Mouse (Mus musculus): ENCODE measurements at regions not wholly inside any gene's neighbourhood (a gene's known extent, or its start where the extent isn't known, plus 50 kb on each side); places are given as distances from the start of the nearest gene placed in this dataset.

GRCm38 (mm10) chr4:124110705-124111104 is 192.9 kb upstream of the 4930535I16Rik start:
- Histone ChIP-seq H3K79me3 (ENCODE audit: low read depth) (no peaks in the 10 kb centered on the region), H3K4me3 (ENCODE audit: insufficient read depth, poor library complexity, severe bottlenecking) (no peak overlapping the region), H3K27me3 (ENCODE audit: control insufficient read depth, insufficient read depth, insufficient read length) (no peaks in the 10 kb centered on the region), H3K36me3 (ENCODE audit: control insufficient read depth, insufficient read depth) (no peaks in the 10 kb centered on the region), H3ac (ENCODE audit: control insufficient read depth, insufficient read length, low read depth) (no peak overlapping the region), H3K79me2 (ENCODE audit: control insufficient read depth, insufficient read depth) (no peaks in the 10 kb centered on the region)
- TF ChIP-seq USF1 (IDR thresholded peaks at IDR 0.05; ENCODE audit: low read depth) (no peak), CEBPB (IDR thresholded peaks at IDR 0.05; ENCODE audit: low read depth) (no peak), CTCF (IDR thresholded peaks at IDR 0.05; ENCODE audit: control insufficient read depth, insufficient read depth, insufficient read length) (no peak), MAX (IDR thresholded peaks at IDR 0.05) (no peak), MYOD1 (IDR thresholded peaks at IDR 0.05; ENCODE audit: control insufficient read depth, insufficient read length, low read depth) (no peak), MYOG (IDR thresholded peaks at IDR 0.05; ENCODE audit: control insufficient read depth, extremely low read depth, insufficient read length) (no peak), FOSL1 (IDR thresholded peaks at IDR 0.05; ENCODE audit: insufficient read depth, low read length, poor library complexity, severe bottlenecking) (no peak)

- Histone ChIP-seq H3K79me3 (ENCODE audit: low read depth) (no peaks in the 10 kb centered on the region), H3K36me3 (ENCODE audit: control insufficient read depth, insufficient read depth) (no peaks in the 10 kb centered on the region)
- no peak for TF ChIP-seq FOSL1 (IDR thresholded peaks at IDR 0.05; ENCODE audit: insufficient read depth, low read length, poor library complexity, severe bottlenecking)
- TF ChIP-seq MYOD1 (IDR thresholded peaks at IDR 0.05; ENCODE audit: control insufficient read depth, insufficient read length, low read depth), result no peak
- TF ChIP-seq MYOG (IDR thresholded peaks at IDR 0.05; ENCODE audit: control insufficient read depth, extremely low read depth, insufficient read length), result no peak
- TF ChIP-seq USF1 (IDR thresholded peaks at IDR 0.05; ENCODE audit: low read depth), result no peak
- no peak for TF ChIP-seq MAX (IDR thresholded peaks at IDR 0.05)
- no peak for TF ChIP-seq CTCF (IDR thresholded peaks at IDR 0.05; ENCODE audit: control insufficient read depth, insufficient read depth, insufficient read length)
- no peak for TF ChIP-seq CEBPB (IDR thresholded peaks at IDR 0.05; ENCODE audit: low read depth)
Measured at GRCm38 (mm10) chr4:124109371-124109770, 191.5 kb upstream of the 4930535I16Rik start.

GRCm38 (mm10) chr4:124102684-124103083 is 184.9 kb upstream of the 4930535I16Rik start:
- Histone ChIP-seq H3K27me3 (ENCODE audit: control insufficient read depth, insufficient read depth, insufficient read length) (no peaks in the 10 kb centered on the region), H3K4me3 (ENCODE audit: insufficient read depth, poor library complexity, severe bottlenecking) (no peak overlapping the region), H3K36me3 (ENCODE audit: control insufficient read depth, insufficient read depth) (no peaks in the 10 kb centered on the region), H3K79me3 (ENCODE audit: low read depth) (no peaks in the 10 kb centered on the region), H3ac (ENCODE audit: control insufficient read depth, insufficient read length, low read depth) (no peak overlapping the region), H3K79me2 (ENCODE audit: control insufficient read depth, insufficient read depth) (no peaks in the 10 kb centered on the region)
- TF ChIP-seq FOSL1 (IDR thresholded peaks at IDR 0.05; ENCODE audit: insufficient read depth, low read length, poor library complexity, severe bottlenecking) (no peak), MYOG (IDR thresholded peaks at IDR 0.05; ENCODE audit: control insufficient read depth, extremely low read depth, insufficient read length) (no peak), MYOD1 (IDR thresholded peaks at IDR 0.05; ENCODE audit: control insufficient read depth, insufficient read length, low read depth) (no peak), CTCF (IDR thresholded peaks at IDR 0.05; ENCODE audit: control insufficient read depth, insufficient read depth, insufficient read length) (no peak), CEBPB (IDR thresholded peaks at IDR 0.05; ENCODE audit: low read depth) (no peak), USF1 (IDR thresholded peaks at IDR 0.05; ENCODE audit: low read depth) (no peak), MAX (IDR thresholded peaks at IDR 0.05) (no peak)

More at GRCm38 (mm10) chr4:124109371-124109770, 191.5 kb upstream of the 4930535I16Rik start:
- Histone ChIP-seq H3K79me2 (ENCODE audit: control insufficient read depth, insufficient read depth) (no peaks in the 10 kb centered on the region), H3K27me3 (ENCODE audit: control insufficient read depth, insufficient read depth, insufficient read length) (no peaks in the 10 kb centered on the region), H3ac (ENCODE audit: control insufficient read depth, insufficient read length, low read depth) (no peak overlapping the region), H3K4me3 (ENCODE audit: insufficient read depth, poor library complexity, severe bottlenecking) (no peak overlapping the region)

- Histone ChIP-seq H3ac (ENCODE audit: control insufficient read depth, insufficient read length, low read depth) (no peak overlapping the region), H3K4me3 (ENCODE audit: insufficient read depth, poor library complexity, severe bottlenecking) (no peak overlapping the region), H3K27me3 (ENCODE audit: control insufficient read depth, insufficient read depth, insufficient read length) (no peaks in the 10 kb centered on the region), H3K79me3 (ENCODE audit: low read depth) (no peaks in the 10 kb centered on the region), H3K79me2 (ENCODE audit: control insufficient read depth, insufficient read depth) (no peaks in the 10 kb centered on the region), H3K36me3 (ENCODE audit: control insufficient read depth, insufficient read depth) (no peaks in the 10 kb centered on the region)
- TF ChIP-seq USF1 (IDR thresholded peaks at IDR 0.05; ENCODE audit: low read depth), result no peak
- TF ChIP-seq CTCF (IDR thresholded peaks at IDR 0.05; ENCODE audit: control insufficient read depth, insufficient read depth, insufficient read length), result no peak
- TF ChIP-seq CEBPB (IDR thresholded peaks at IDR 0.05; ENCODE audit: low read depth), result no peak
- no peak for TF ChIP-seq MAX (IDR thresholded peaks at IDR 0.05)
- TF ChIP-seq MYOG (IDR thresholded peaks at IDR 0.05; ENCODE audit: control insufficient read depth, extremely low read depth, insufficient read length), result no peak
Measured at GRCm38 (mm10) chr4:124086801-124087200, 169.0 kb upstream of the 4930535I16Rik start.

- Histone ChIP-seq H3K79me2 (ENCODE audit: control insufficient read depth, insufficient read depth) (no peaks in the 10 kb centered on the region), H3K79me3 (ENCODE audit: low read depth) (no peaks in the 10 kb centered on the region), H3K4me3 (ENCODE audit: insufficient read depth, poor library complexity, severe bottlenecking) (no peak overlapping the region), H3ac (ENCODE audit: control insufficient read depth, insufficient read length, low read depth) (no peak overlapping the region), H3K27me3 (ENCODE audit: control insufficient read depth, insufficient read depth, insufficient read length) (no peaks in the 10 kb centered on the region), H3K36me3 (ENCODE audit: control insufficient read depth, insufficient read depth) (no peaks in the 10 kb centered on the region)
- TF ChIP-seq FOSL1 (IDR thresholded peaks at IDR 0.05; ENCODE audit: insufficient read depth, low read length, poor library complexity, severe bottlenecking) (no peak), CTCF (IDR thresholded peaks at IDR 0.05; ENCODE audit: control insufficient read depth, insufficient read depth, insufficient read length) (no peak), USF1 (IDR thresholded peaks at IDR 0.05; ENCODE audit: low read depth) (no peak), MYOD1 (IDR thresholded peaks at IDR 0.05; ENCODE audit: control insufficient read depth, insufficient read length, low read depth) (no peak), MAX (IDR thresholded peaks at IDR 0.05) (no peak), MYOG (IDR thresholded peaks at IDR 0.05; ENCODE audit: control insufficient read depth, extremely low read depth, insufficient read length) (no peak), CEBPB (IDR thresholded peaks at IDR 0.05; ENCODE audit: low read depth) (no peak)
Measured at GRCm38 (mm10) chr4:124086254-124086653, 168.4 kb upstream of the 4930535I16Rik start.

- TF ChIP-seq MYOG (IDR thresholded peaks at IDR 0.05; ENCODE audit: control insufficient read depth, extremely low read depth, insufficient read length), result no peak
- no peak for TF ChIP-seq FOSL1 (IDR thresholded peaks at IDR 0.05; ENCODE audit: insufficient read depth, low read length, poor library complexity, severe bottlenecking)
- TF ChIP-seq CEBPB (IDR thresholded peaks at IDR 0.05; ENCODE audit: low read depth), result no peak
- TF ChIP-seq MAX (IDR thresholded peaks at IDR 0.05), result no peak
- TF ChIP-seq CTCF (IDR thresholded peaks at IDR 0.05; ENCODE audit: control insufficient read depth, insufficient read depth, insufficient read length), result no peak
- TF ChIP-seq USF1 (IDR thresholded peaks at IDR 0.05; ENCODE audit: low read depth), result no peak
- no peak for TF ChIP-seq MYOD1 (IDR thresholded peaks at IDR 0.05; ENCODE audit: control insufficient read depth, insufficient read length, low read depth)
- Histone ChIP-seq H3K79me2 (ENCODE audit: control insufficient read depth, insufficient read depth) (no peaks in the 10 kb centered on the region), H3K36me3 (ENCODE audit: control insufficient read depth, insufficient read depth) (no peaks in the 10 kb centered on the region), H3K4me3 (ENCODE audit: insufficient read depth, poor library complexity, severe bottlenecking) (no peak overlapping the region), H3K27me3 (ENCODE audit: control insufficient read depth, insufficient read depth, insufficient read length) (no peaks in the 10 kb centered on the region), H3ac (ENCODE audit: control insufficient read depth, insufficient read length, low read depth) (no peak overlapping the region), H3K79me3 (ENCODE audit: low read depth) (no peaks in the 10 kb centered on the region)
Measured at GRCm38 (mm10) chr4:124079603-124080002, 161.8 kb upstream of the 4930535I16Rik start.

Data from C2C12 (cell line).